ENCODE assay signal across 29 mouse cellular contexts in genomic region chr3:27494066-27494465, GRCm38 (mm10).
DNase-seq lines count a peak whose midpoint lies in the region; ATAC-seq lines count a peak whose summit lies in the region.
"Had no signal": no experiment of that assay in that cellular context is flagged by ENCODE, and none has a peak within 500 bp of the region (broad histone marks: within the 10 kb centered on the region; RNA-seq: fewer than 3 reads in every experiment).

No protein-coding gene starts in this region.

- WGBS in heart, embryonic 12.5 days = 88% methylated on average over 8 of the region's 8 CpGs

- no peak for ATAC-seq in heart, embryonic 12.5 days (ENCODE audit: insufficient number of reproducible peaks, low FRiP score)
- ATAC-seq in activated CD4-positive, CD25-positive, alpha-beta regulatory T cell, adult 4 months = no peak
- ATAC-seq: forebrain, embryonic 13.5 days; forebrain, embryonic 16.5 days; hindbrain, embryonic 16.5 days; intestine, embryonic 15.5 days had no signal

- H3K27ac ChIP-seq in heart, embryonic 12.5 days (ENCODE audit: poor library complexity, severe bottlenecking) = no peak overlapping the region
- H3K27ac ChIP-seq: embryonic facial prominence, embryonic 10.5 days; embryonic facial prominence, embryonic 13.5 days; forebrain, embryonic 10.5 days; forebrain, embryonic 13.5 days; gastrocnemius, adult 2 months; hindbrain, embryonic 10.5 days; intestine, embryonic 15.5 days had no signal

- peak; percentile 47 for DNase-seq in gastrocnemius, adult 18-20 months (ENCODE audit: low spot score)
- DNase-seq in gastrocnemius, postnatal 4 days (ENCODE audit: low spot score in 2 of 2) = no peak
- peak; percentile 47 for DNase-seq in heart, adult 8-10 months (ENCODE audit: low spot score)
- DNase-seq in lung, postnatal 36 days = peak; percentile 14
- no peak for DNase-seq in lung, postnatal 10 days
- peak; percentile 57 for DNase-seq in skeletal muscle tissue, adult 2 months (ENCODE audit: low read depth, low spot score)
- DNase-seq: adrenal gland, postnatal 25 days; B cell, adult 2 months; cerebellum, adult 11-12 months; cerebellum, adult 8-10 months; cerebellum, postnatal 36 days; embryo, embryonic 11 days; gastrocnemius, adult 2 months; gastrocnemius, postnatal 14 days; kidney, adult 11 months had no signal

- H3K9me3 ChIP-seq in heart, embryonic 12.5 days (replicated peaks) = no peaks in the 10 kb centered on the region
- H3K9me3 ChIP-seq: embryonic facial prominence, embryonic 10.5 days; embryonic facial prominence, embryonic 13.5 days; forebrain, embryonic 10.5 days; forebrain, embryonic 13.5 days; G1E; hindbrain, embryonic 10.5 days; hindbrain, embryonic 13.5 days; intestine, embryonic 15.5 days had no signal

- peaks cover 74% of the 10 kb centered on the region for H3K36me3 ChIP-seq in heart, embryonic 12.5 days
- H3K36me3 ChIP-seq: G1E had no signal

- H3K4me1 ChIP-seq in heart, embryonic 12.5 days (replicated peaks) = peaks cover 33% of the 10 kb centered on the region
- H3K4me1 ChIP-seq: embryonic facial prominence, embryonic 10.5 days; intestine, embryonic 15.5 days had no signal

- H3K27me3 ChIP-seq in heart, embryonic 12.5 days (replicated peaks) = no peaks in the 10 kb centered on the region
- H3K27me3 ChIP-seq: CH12.LX; embryonic facial prominence, embryonic 13.5 days; forebrain, embryonic 13.5 days; hindbrain, embryonic 13.5 days; intestine, embryonic 15.5 days had no signal

- no peak overlapping the region for H3K4me2 ChIP-seq in heart, embryonic 12.5 days
- H3K4me2 ChIP-seq: embryonic facial prominence, embryonic 13.5 days; forebrain, embryonic 13.5 days; hindbrain, embryonic 13.5 days; intestine, embryonic 15.5 days had no signal

- H3K4me3 ChIP-seq in heart, embryonic 12.5 days = no peak overlapping the region
- H3K4me3 ChIP-seq: embryonic facial prominence, embryonic 10.5 days; embryonic facial prominence, embryonic 13.5 days; erythroblast, embryonic 14.5 days; forebrain, embryonic 10.5 days; forebrain, embryonic 13.5 days; gastrocnemius, adult 2 months; hindbrain, embryonic 10.5 days; hindbrain, embryonic 13.5 days; intestine, embryonic 15.5 days had no signal

- no peak overlapping the region for H3K9ac ChIP-seq in heart, embryonic 12.5 days
- H3K9ac ChIP-seq: embryonic facial prominence, embryonic 13.5 days; forebrain, embryonic 13.5 days; hindbrain, embryonic 13.5 days; intestine, embryonic 15.5 days had no signal

Comparison
In these comparisons a context has a peak if more than half of its experiments do, and no peak if none do; other contexts are left out.
1. DNase-seq: peak in gastrocnemius, adult 18-20 months (single experiment), heart, adult 8-10 months (single experiment), lung, postnatal 36 days (single experiment) and skeletal muscle tissue, adult 2 months (single experiment); none in gastrocnemius, postnatal 4 days (0 of 2) and lung, postnatal 10 days (single experiment).